Mouse (Mus musculus) cerebellum, adult 2 months (tissue): Measurements from ENCODE around the gene Cnrip1.
"Not testable (repeated sequence)": the region's sequence is repeated elsewhere in the genome, so short reads cannot be mapped to it uniquely, and the experiment has no call there.

Source experiments
- CTCF ChIP-seq: fragments of 200-500 bp; IDR thresholded peaks from 2 replicates; pipeline ENCODE4 v1.5.1; 2011; ENCODE audit warnings: low read depth, mild to moderate bottlenecking, control low read depth, low read length, moderate library complexity, borderline replicate concordance; ENCODE audit not compliant: insufficient read depth
- POLR2A ChIP-seq: fragments of 200-500 bp; IDR thresholded peaks from 2 replicates; pipeline ENCODE4 v1.6.1; 2011; ENCODE audit warnings: low read length, control low read depth, borderline replicate concordance; ENCODE audit not compliant: insufficient read depth

GRCm38 (mm10) chr11:17006526-17006925 lies 44.9 kb upstream of the Cnrip1 start:
- not testable (repeated sequence) for TF ChIP-seq CTCF, POLR2A
